Mouse (Mus musculus) CH12.LX (cell line): ENCODE results near the gene Btbd3.
"Not testable (repeated sequence)": the region's sequence is repeated elsewhere in the genome, so short reads cannot be mapped to it uniquely, and the experiment has no call there.

Experiments used
- CHD2 ChIP-seq: IDR thresholded peaks from 2 replicates; pipeline ENCODE4 v1.6.1; 2011; ENCODE audit warnings: low read length, improper control_type of control experiment
- ELF1 ChIP-seq: IDR thresholded peaks from 2 replicates; pipeline ENCODE4 v1.6.1; 2014; ENCODE audit warnings: low read depth, mild to moderate bottlenecking, inconsistent platforms, low read length, improper control_type of control experiment
- MAX ChIP-seq: IDR thresholded peaks from 2 replicates; pipeline ENCODE4 v1.6.1; 2011; ENCODE audit warnings: low read length, improper control_type of control experiment
- NELFE ChIP-seq: IDR thresholded peaks from 2 replicates; pipeline ENCODE4 v1.6.1; 2011; ENCODE audit warnings: low read depth, low read length, improper control_type of control experiment
- NRF1 ChIP-seq: IDR thresholded peaks from 2 replicates; pipeline ENCODE4 v1.6.1; 2014; ENCODE audit warnings: low read depth, mild to moderate bottlenecking, inconsistent platforms, low read length, improper control_type of control experiment, moderate library complexity
- POLR2AphosphoS2 ChIP-seq: IDR thresholded peaks from 2 replicates; pipeline ENCODE4 v1.6.1; 2011; ENCODE audit warnings: low read depth, low read length, improper control_type of control experiment
- SMC3 ChIP-seq: IDR thresholded peaks from 2 replicates; pipeline ENCODE4 v1.6.1; 2011; ENCODE audit warnings: low read depth, low read length, improper control_type of control experiment
- TCF12 ChIP-seq: IDR thresholded peaks from 2 replicates; pipeline ENCODE4 v1.6.1; 2014; ENCODE audit warnings: low read depth, mild to moderate bottlenecking, inconsistent platforms, low read length, improper control_type of control experiment
- ZMIZ1 ChIP-seq: IDR thresholded peaks from 2 replicates; pipeline ENCODE4 v1.6.1; 2012; ENCODE audit warnings: low read depth, mild to moderate bottlenecking, inconsistent platforms, low read length, improper control_type of control experiment

- not testable (repeated sequence) for TF ChIP-seq CHD2, TCF12, NRF1, ELF1, POLR2AphosphoS2, NELFE, SMC3, ZMIZ1, MAX
Observed at GRCm38 (mm10) chr2:138334198-138334597, 77.8 kb downstream of the Btbd3 start.
